ENCODE assay signal across 8 mouse cellular contexts in the genomic region with DNA sequence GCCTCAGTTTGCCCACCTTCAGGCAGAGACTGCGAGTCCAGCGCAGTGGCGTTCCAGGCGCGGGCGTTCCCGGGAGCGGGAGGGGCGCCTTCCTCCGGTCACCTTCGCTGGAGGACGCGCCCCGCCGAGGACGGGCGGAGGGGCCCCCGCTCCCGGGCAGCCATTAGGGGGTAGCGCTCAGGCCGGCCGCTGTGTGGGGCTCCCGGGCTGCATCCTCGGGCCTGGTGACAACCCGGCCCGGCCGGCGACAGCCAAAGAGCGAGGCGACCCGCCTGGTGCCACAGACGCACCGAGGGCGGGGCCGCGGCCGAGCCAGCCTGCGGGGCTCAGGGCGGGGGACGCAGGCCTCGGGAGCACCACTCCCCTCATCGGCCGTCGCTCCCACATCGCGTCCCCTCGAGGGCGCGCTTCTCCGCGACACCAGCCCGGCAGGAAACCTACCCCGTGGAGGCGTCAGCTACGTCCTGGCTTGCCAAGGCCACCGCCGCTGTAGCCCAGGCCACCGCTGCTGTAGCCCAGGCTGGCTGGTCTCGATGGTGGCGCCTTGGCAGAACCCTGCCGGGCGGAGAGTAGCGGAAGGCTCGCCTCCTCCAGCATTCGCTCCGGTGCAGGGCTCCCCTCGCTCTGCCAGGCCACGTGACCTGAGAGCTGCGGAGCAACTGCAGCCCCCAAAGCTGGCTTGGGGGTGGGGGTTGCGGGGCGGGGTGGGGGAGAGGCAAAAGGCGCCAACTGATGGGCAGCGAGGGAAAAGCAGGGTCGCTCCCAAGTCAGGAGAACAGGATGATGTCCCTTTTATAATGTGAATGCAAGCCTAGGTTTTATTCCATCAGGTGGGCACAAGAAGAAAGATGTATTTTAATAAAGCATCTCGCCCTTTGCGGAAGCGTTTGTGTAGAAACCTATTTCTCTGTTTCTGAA. TPM values are rescaled to one million over a fixed set of nuclear protein-coding genes. Genes with fewer than 3 reads are reported as not detected.
DNase-seq lines count a peak whose midpoint lies in the region; ATAC-seq and TF ChIP-seq lines count a peak whose summit lies in the region.

A gene (minus strand): TSS at position 694 of the 918 bp plus-strand sequence.

- H3K4me1 ChIP-seq in bone marrow, adult 2 months (ENCODE audit: control insufficient read depth, insufficient read depth, low read length), result no peaks in the 10 kb centered on the region
- 0 out of 2 replicates have a peak, but pooled peaks cover 5% of the 10 kb centered on the region for H3K4me1 ChIP-seq in intestine, embryonic 14.5 days (replicated peaks; ENCODE audit: control insufficient read depth, insufficient read depth, low read length)
- peaks cover 29% of the 10 kb centered on the region for H3K4me1 ChIP-seq in megakaryocyte, embryonic 14.5 days

- ATAC-seq in intestine, embryonic 14.5 days (replicated peaks; ENCODE audit: low FRiP score, low TSS enrichment, low read depth), result peak; percentile 92

- peak; percentile 42 for DNase-seq in embryo, embryonic 11.5 days (ENCODE audit: low read depth, low spot score)
- DNase-seq in gastrocnemius, postnatal 25 days, result peak; percentile 78
- DNase-seq in intestine, embryonic 14.5 days (ENCODE audit: low spot score), result peak; percentile 88
- DNase-seq in left cerebral cortex, postnatal 10 days (ENCODE audit: extremely low spot score in 1 of 2, low spot score in 2 of 2), result peak; percentile 62 to 87
- peak; percentile 60 to 62 for DNase-seq in right cerebral cortex, postnatal 36 days (ENCODE audit: low spot score in 2 of 2)
- no peak for DNase-seq in B cell, adult 2 months

- H3K27me3 ChIP-seq in intestine, embryonic 14.5 days (replicated peaks; ENCODE audit: control insufficient read depth, insufficient read depth, low read length), result no peaks in the 10 kb centered on the region
- H3K27me3 ChIP-seq in megakaryocyte, embryonic 14.5 days (replicated peaks), result peaks cover 5% of the 10 kb centered on the region

- peak within 1 kb of the TSS; percentile 69 for H3K9ac ChIP-seq in intestine, embryonic 14.5 days (ENCODE audit: low read length)

- no peaks in the 10 kb centered on the region for H3K9me3 ChIP-seq in intestine, embryonic 14.5 days (ENCODE audit: control insufficient read depth, low read length)
- H3K9me3 ChIP-seq in megakaryocyte, embryonic 14.5 days, result no peaks in the 10 kb centered on the region

- peak within 1 kb of the TSS; percentile 34 for H3K4me3 ChIP-seq in bone marrow, adult 2 months (replicated peaks; ENCODE audit: control insufficient read depth, low read depth, low read length)
- H3K4me3 ChIP-seq in intestine, embryonic 14.5 days (ENCODE audit: low read depth, low read length), result peak within 1 kb of the TSS; percentile 74
- peak within 1 kb of the TSS; percentile 98 for H3K4me3 ChIP-seq in megakaryocyte, embryonic 14.5 days (replicated peaks)

- TF ChIP-seq POLR2A in bone marrow, adult 2 months (IDR thresholded peaks at IDR 0.05; ENCODE audit: borderline replicate concordance, control insufficient read depth, low read depth, low read length), result no peak

- WGBS in bone marrow, adult 2 months, result under 1% methylated on average over 77 of the region's 77 CpGs
- under 1% methylated on average over 77 of the region's 77 CpGs for WGBS in intestine, embryonic 14.5 days

- H3K4me2 ChIP-seq in intestine, embryonic 14.5 days (ENCODE audit: low read length), result peak within 1 kb of the TSS; percentile 71

- TF ChIP-seq CTCF in bone marrow, adult 2 months (IDR thresholded peaks at IDR 0.05; ENCODE audit: control insufficient read depth, insufficient read depth, low read length), result no peak

- no peaks in the 10 kb centered on the region for H3K36me3 ChIP-seq in intestine, embryonic 14.5 days (ENCODE audit: control insufficient read depth, insufficient read depth, low read length)
- no peaks in the 10 kb centered on the region for H3K36me3 ChIP-seq in megakaryocyte, embryonic 14.5 days (replicated peaks; ENCODE audit: low read length)

- intact Hi-C loops in left cerebral cortex, postnatal 10 days (cut with DNase I), result no loop called here

- H3K27ac ChIP-seq in bone marrow, adult 2 months (ENCODE audit: control insufficient read depth, insufficient read depth, low read depth, low read length, poor library complexity), result no peak within 1 kb of the TSS; the same call in 1 of the 2 replicates
- H3K27ac ChIP-seq in intestine, embryonic 14.5 days (ENCODE audit: low read depth), result peak within 1 kb of the TSS; percentile 74

RNA-seq across cellular contexts. Expression of the gene that starts here (rescaled TPM):
- 0.54 and 1.3 TPM in 2 replicates for polyA plus RNA-seq in bone marrow, adult 2 months (2011; ENCODE audit: insufficient read depth, insufficient read length, low replicate concordance, missing spikeins)
- 10 to 100 TPM; 26.7 to 29.2 TPM for total RNA-seq in gastrocnemius, postnatal 25 days (2021)
- polyA plus RNA-seq in intestine, embryonic 14.5 days (2014; fragmentation: Nextera tagmentation; extraction: Ambion mirVana), result 23.6 and 23.9 TPM in 2 replicates
- 10 to 100 TPM; 78.8 to 80.6 TPM for total RNA-seq in left cerebral cortex, postnatal 10 days (2021)
- polyA plus RNA-seq in megakaryocyte, embryonic 14.5 days (2012; ENCODE audit: insufficient read depth, low replicate concordance), result 15.3 and 18.0 TPM in 2 replicates

Comparison
In these comparisons a context has a peak if more than half of its experiments do, and no peak if none do; other contexts are left out.
1. H3K4me3 ChIP-seq: peak in every context shown above with its lines; median percentile 98 in megakaryocyte, embryonic 14.5 days; 74 in intestine, embryonic 14.5 days; 34 in bone marrow, adult 2 months.
2. DNase-seq: peak in embryo, embryonic 11.5 days (single experiment), gastrocnemius, postnatal 25 days (single experiment), intestine, embryonic 14.5 days (single experiment), left cerebral cortex, postnatal 10 days (2 of 2) and right cerebral cortex, postnatal 36 days (2 of 2); none in B cell, adult 2 months (0 of 2).